Mouse (Mus musculus) thymus, adult 2 months (tissue): ENCODE data around the gene Pdyn. TPM values are rescaled to one million over a fixed set of nuclear protein-coding genes. Genes with fewer than 3 reads are reported as not detected.

Source experiments
- DNase-seq: peaks from one replicate; pipeline ENCODE4 v3.0.0; 2021
- H3K27ac ChIP-seq: fragments of 200-500 bp; 2 replicates; pipeline ENCODE4 v1.5.1; 2012; ENCODE audit warnings: low read length, control low read depth; ENCODE audit not compliant: control insufficient read depth, insufficient read depth
- H3K27me3 ChIP-seq: fragments of 200-500 bp; 2 replicates; pipeline ENCODE4 v1.6.1; 2012; ENCODE audit warnings: mild to moderate bottlenecking, low read length, moderate library complexity, mixed read lengths; ENCODE audit not compliant: control insufficient read depth, insufficient read depth
- H3K36me3 ChIP-seq: fragments of 200-500 bp; 2 replicates; pipeline ENCODE4 v1.6.1; 2012; ENCODE audit warnings: mild to moderate bottlenecking, low read length, moderate library complexity; ENCODE audit not compliant: control insufficient read depth, insufficient read depth
- H3K4me1 ChIP-seq: fragments of 200-500 bp; replicated peaks from 2 replicates; pipeline ENCODE4 v1.6.1; 2012; ENCODE audit warnings: low read length; ENCODE audit not compliant: control insufficient read depth, insufficient read depth
- H3K4me3 ChIP-seq: fragments of 200-500 bp; 2 replicates; pipeline ENCODE4 v1.5.1; 2012; ENCODE audit warnings: mild to moderate bottlenecking, low read length, control low read depth, moderate library complexity; ENCODE audit not compliant: control insufficient read depth, insufficient read depth
- CTCF ChIP-seq: fragments of 200-500 bp; IDR thresholded peaks from 2 replicates; pipeline ENCODE4 v1.5.1; 2012; ENCODE audit warnings: mild to moderate bottlenecking, control low read depth, low read length, moderate library complexity, borderline replicate concordance; ENCODE audit not compliant: control insufficient read depth, poor library complexity, insufficient read depth; ENCODE audit errors: extremely low read depth
- POLR2A ChIP-seq: fragments of 200-500 bp; IDR thresholded peaks from 2 replicates; pipeline ENCODE4 v1.6.1; 2012; ENCODE audit warnings: mild to moderate bottlenecking, low read length, control low read depth, moderate library complexity; ENCODE audit not compliant: control insufficient read depth, poor library complexity, insufficient read depth; ENCODE audit errors: extremely low read depth
- WGBS: fragments of 180-500 bp; shearing (Covaris S2); methylation state at CpG from one replicate; pipeline ENCODE4 v1.1.7; 2018; 5-methylcytosine and 5-hydroxymethylcytosine counted together
- polyA plus RNA-seq: library from polyadenylated mRNA; depleted of rRNA; stranded (reverse); fragments of >200 nt; gene quantifications from 2 replicates; pipeline ENCODE4 v1.2.3, GENCODE M21; 2012

Pdyn gene
- polyA plus RNA-seq, 1 experiment = 0.74 TPM

DNA sequence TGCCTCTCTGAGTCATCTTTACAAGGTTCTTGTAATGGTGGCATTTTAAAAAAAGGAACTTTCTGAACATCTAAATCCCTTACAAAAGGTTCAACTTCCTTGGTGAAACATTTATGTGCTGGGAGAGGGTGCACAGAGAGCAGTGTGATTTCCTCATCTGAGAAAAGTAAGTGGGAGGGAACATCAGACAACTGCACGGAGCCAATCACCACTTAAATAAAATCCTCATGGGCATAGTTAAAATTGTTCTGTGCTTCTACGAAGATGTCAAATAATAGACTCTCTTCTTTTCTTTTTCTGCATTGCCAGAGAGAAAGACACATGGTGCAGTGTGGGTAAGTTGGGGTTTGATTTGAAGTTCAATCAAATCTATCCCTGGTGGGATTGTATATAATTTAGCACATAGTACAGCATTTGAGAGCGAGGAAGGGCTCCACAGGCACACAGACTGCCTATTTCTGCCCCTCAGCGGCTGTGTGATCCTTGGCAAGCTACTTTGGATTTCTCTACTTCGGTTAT is 13.4 kb upstream of the Pdyn start:
- H3K27ac ChIP-seq = no peak overlapping the region
- H3K4me3 ChIP-seq = no peak overlapping the region
- no peaks in the 10 kb centered on the region for H3K27me3 ChIP-seq
- no peaks in the 10 kb centered on the region for H3K36me3 ChIP-seq
- no peaks in the 10 kb centered on the region for H3K4me1 ChIP-seq
- 79% methylated on average over 5 of the region's 5 CpGs for WGBS
- no peak for DNase-seq
- TF ChIP-seq POLR2A = no peak
- TF ChIP-seq CTCF = no peak

DNA sequence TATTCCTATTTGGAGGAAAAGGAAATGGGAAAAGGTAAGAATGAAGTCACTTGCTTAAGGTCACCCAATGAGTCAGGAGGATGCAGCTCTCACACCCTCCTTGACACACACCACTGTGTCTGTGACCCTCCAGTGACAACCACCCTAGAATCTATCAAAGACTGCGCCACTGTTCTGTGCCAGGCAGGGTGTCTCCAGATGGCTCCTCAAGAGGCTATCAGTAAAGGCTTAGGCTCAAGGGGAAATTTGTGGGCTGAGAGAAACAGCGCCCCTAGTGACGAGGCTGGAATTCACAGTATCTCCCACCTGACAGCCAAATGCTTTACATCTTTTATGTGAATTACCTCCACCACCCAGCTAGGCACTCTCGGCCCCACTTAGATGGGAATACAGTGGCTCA is 3.6 kb downstream of the Pdyn start:
- Histone ChIP-seq H3K36me3 (no peaks in the 10 kb centered on the region), H3K27me3 (no peaks in the 10 kb centered on the region), H3K4me3 (no peak overlapping the region), H3K4me1 (no peaks in the 10 kb centered on the region), H3K27ac (no peak overlapping the region)
- TF ChIP-seq CTCF (no peak), POLR2A (no peak)
- WGBS = 10% methylated on average over 4 of the region's 4 CpGs
- DNase-seq = peak; percentile 42

DNA sequence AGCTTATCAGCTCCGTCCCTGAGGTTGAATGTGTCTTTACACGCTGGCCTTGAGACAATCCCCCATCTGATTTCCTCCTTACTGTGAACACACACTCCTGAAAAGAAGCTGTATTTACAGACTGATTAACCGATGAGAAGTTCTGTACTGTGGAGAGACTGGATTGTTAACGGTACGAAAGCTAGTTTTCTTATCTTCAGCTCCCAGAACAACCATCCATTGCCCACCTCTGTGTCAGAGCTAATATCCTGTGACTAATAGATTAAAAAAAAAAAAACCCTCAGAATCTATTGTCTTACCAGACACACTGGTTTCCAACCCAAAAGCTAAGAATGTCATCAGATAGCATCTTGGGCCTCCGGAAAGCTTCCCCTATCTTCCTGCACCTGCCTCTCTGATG is 5.3 kb downstream of the Pdyn start:
- TF ChIP-seq POLR2A = no peak
- TF ChIP-seq CTCF = no peak
- no peak overlapping the region for H3K27ac ChIP-seq
- H3K4me3 ChIP-seq = no peak overlapping the region
- H3K36me3 ChIP-seq = no peaks in the 10 kb centered on the region
- no peak for DNase-seq
- 28% methylated on average over 6 of the region's 6 CpGs for WGBS
- no peaks in the 10 kb centered on the region for H3K27me3 ChIP-seq
- H3K4me1 ChIP-seq = no peaks in the 10 kb centered on the region

DNA sequence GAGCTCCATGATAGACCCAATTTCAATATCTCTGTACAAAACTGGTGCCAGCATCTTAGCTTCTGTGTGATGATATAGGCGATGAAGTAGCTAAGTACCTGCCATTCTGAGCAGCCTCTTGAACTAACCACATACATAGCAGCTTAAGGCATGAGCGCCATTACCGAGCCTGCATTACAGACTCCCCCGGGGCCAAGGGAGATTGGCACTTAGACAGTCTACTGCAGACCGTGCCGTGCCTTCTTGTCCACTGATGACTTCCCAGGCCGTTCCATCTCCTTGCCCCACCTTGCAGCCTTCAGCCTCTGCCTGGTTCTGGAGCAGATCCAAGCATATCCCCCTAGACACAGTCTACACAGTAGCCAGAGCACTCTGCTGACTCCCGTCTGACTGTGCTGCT is 7.0 kb downstream of the Pdyn start:
- Histone ChIP-seq H3K4me3 (no peak overlapping the region), H3K36me3 (no peaks in the 10 kb centered on the region), H3K27me3 (no peaks in the 10 kb centered on the region), H3K4me1 (no peaks in the 10 kb centered on the region), H3K27ac (no peak overlapping the region)
- DNase-seq = no peak
- 93% methylated on average over 8 of the region's 8 CpGs for WGBS
- no peak for TF ChIP-seq POLR2A
- no peak for TF ChIP-seq CTCF

DNA sequence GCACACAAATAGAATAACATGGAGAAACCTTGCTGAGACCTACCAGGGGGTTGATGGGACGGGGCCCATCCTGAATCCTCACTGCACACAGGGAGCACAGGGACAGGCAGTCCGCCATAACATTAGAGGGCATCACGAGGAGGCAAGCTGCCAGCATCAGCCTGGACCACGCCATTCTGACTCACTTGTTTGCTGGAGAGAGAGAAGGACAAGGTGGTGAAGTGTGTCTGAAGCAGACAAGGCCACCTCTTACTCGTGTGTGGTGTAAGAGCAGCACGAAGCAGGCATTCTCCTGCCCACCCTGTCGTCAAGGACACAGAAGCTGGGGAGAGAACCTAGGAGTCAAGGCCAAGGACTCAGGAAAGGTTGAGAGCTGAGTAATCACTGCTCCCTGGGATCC is 9.9 kb downstream of the Pdyn start:
- Histone ChIP-seq H3K27ac (no peak overlapping the region), H3K36me3 (no peaks in the 10 kb centered on the region), H3K4me3 (no peak overlapping the region), H3K4me1 (no peaks in the 10 kb centered on the region), H3K27me3 (no peaks in the 10 kb centered on the region)
- DNase-seq = no peak
- TF ChIP-seq CTCF (no peak), POLR2A (no peak)
- 84% methylated on average over 7 of the region's 7 CpGs for WGBS

DNA sequence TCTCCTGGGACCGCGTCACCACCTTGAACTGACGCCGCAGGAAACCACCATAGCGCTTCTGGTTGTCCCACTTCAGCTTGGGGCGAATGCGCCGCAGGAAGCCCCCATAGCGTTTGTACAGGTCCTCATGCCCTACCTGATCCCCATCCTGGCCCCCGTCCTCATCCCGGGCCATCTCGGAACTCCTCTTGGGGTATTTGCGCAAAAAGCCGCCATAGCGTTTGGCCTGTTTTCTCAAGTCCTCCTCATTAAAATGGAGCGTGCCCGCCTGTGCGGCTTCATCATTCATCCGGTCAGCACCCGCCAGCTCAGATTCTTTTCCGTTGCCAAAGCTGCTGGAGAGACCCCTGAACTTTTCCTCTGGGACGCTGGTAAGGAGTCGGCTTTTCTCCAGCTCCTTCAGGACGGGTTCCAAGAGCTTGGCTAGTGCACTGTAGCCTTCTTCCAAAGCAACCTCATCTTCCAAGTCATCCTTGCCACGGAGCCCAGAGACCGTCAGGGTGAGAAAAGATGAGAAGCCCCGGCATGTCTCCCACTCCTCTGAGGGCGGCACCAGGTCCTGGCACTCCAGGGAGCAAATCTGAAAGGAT is 11.5 kb downstream of the Pdyn start:
- H3K27me3 ChIP-seq = no peaks in the 10 kb centered on the region
- no peak for DNase-seq
- H3K4me3 ChIP-seq = no peak overlapping the region
- H3K4me1 ChIP-seq = no peaks in the 10 kb centered on the region
- no peaks in the 10 kb centered on the region for H3K36me3 ChIP-seq
- whole genome bisulfite sequencing = 94% methylated on average over 28 of the region's 28 CpGs
- no peak overlapping the region for H3K27ac ChIP-seq
- no peak for TF ChIP-seq CTCF
- no peak for TF ChIP-seq POLR2A

DNA sequence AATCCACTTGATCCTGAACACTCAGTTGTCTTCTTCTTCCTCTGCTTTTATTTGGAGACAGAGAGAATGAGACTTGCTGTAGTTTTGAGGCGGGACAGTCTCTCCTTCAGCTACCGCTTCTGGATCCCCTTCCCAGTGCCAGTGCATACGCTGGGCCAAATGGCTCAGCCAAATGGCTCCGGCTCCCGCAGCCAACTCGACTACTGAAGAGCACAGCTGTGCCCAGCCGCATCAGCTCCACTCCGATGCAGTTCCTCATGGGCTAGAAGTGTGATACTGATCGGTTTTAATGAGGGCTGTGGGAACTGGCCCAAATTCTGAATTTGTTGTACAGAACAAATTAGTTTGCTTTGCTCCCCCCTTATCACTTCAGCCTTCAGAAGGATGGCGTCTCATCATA is 12.7 kb downstream of the Pdyn start:
- no peak for DNase-seq
- TF ChIP-seq POLR2A = no peak
- TF ChIP-seq CTCF = no peak
- no peaks in the 10 kb centered on the region for H3K36me3 ChIP-seq
- H3K4me3 ChIP-seq = no peak overlapping the region
- no peaks in the 10 kb centered on the region for H3K27me3 ChIP-seq
- 78% methylated on average over 10 of the region's 10 CpGs for WGBS
- H3K4me1 ChIP-seq = no peaks in the 10 kb centered on the region
- no peak overlapping the region for H3K27ac ChIP-seq
